Mouse (Mus musculus) mesoderm, embryonic 11.5 days (tissue): ENCODE results near the gene Olfr788.

Experiments used
- DNase-seq: peaks from one replicate; pipeline ENCODE4 v3.0.0-alpha.2; 2012; ENCODE audit warnings: low read depth, low spot score

The Olfr788 gene

GRCm38 (mm10) chr10:129470698-129471097 is at the start of gene Olfr788:
Gene Olfr788, plus strand, starts transcription at chr10:129470998.
- no peak for DNase-seq

DNA sequence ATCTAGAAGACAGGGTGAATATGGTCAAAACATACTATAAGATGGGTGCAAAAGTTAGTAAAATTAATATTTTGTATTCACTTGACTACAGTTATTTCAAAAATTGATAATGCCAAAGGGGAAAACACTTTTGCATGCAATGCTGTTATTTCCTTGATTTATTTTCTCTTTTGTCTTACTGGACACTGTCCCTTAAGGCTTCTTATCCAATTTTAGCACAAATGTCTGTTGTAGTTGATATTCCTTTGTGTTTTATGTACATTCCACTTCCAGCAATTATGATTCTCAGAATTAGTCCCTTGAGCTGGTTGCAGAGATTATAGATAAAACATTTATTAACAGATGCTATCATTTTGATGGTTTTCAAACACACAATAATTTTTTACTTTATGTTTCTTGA is 43.8 kb upstream of the Olfr788 start, which contains the start of gene Olfr786:
TSS of gene Olfr786 (plus strand) at position 301 of the 400 bp plus-strand sequence.
- no peak for DNase-seq

- no peak for DNase-seq
These were observed 9.2 kb upstream of the Olfr788 start, which contains the start of gene Olfr787 for GRCm38 (mm10) chr10:129461562-129461961. Gene Olfr787, plus strand, starts transcription at chr10:129461862.

DNA sequence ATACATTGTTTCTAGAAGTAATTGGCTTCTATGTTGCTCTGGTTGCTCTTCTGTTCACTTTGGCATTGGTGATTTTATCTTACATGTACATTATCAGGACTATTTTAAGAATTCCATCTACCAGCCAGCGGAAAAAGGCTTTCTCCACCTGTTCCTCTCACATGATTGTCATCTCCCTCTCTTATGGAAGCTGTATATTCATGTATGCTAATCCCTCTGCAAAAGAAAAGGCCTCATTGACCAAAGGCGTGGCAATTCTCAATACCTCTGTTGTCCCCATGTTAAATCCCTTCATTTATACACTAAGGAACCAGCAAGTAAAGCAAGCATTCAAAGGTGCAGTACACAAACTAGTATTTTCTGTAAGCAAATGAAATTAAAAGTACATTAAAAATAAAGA is 2.5 kb downstream of the Olfr788 start:
- no peak for DNase-seq

DNA sequence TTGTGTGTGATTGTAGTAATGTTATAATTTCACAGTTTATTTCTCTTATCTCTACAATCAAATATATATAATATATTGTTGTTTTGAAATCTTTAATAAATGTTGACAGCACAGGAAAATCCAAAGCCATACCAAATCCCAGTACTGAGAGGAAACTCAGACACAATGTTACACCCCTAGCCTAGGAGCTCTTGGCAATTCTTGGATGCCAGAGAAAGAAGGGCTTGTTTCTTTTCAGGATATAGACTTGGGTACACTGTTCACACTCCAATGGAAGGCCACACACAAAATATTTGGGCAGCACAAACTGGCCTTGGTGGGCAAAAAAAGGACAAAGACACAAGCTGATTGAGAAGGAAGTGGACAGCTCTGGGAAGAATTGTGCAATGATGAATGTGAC is 2.9 kb downstream of the Olfr788 start:
- no peak for DNase-seq

- DNase-seq: no peak
These were observed 13.7 kb downstream of the Olfr788 start, which contains the start of gene Olfr789 for GRCm38 (mm10) chr10:129484452-129484851. Gene Olfr789, plus strand, starts transcription at chr10:129484752.

- no peak for DNase-seq
These were observed 19.3 kb downstream of the Olfr788 start for GRCm38 (mm10) chr10:129490101-129490500.

GRCm38 (mm10) chr10:129498192-129498591 is 27.4 kb downstream of the Olfr788 start, which contains the start of gene Olfr790:
Gene Olfr790, plus strand, starts transcription at chr10:129498492.
- DNase-seq: no peak

GRCm38 (mm10) chr10:129521492-129521891 is 50.7 kb downstream of the Olfr788 start, which contains the start of gene Olfr791:
Gene Olfr791, plus strand, starts transcription at chr10:129521792.
- DNase-seq: no peak
